Mouse (Mus musculus) liver, embryonic 11.5 days (tissue): ENCODE data around the gene Pkig. TPM values are rescaled to one million over a fixed set of nuclear protein-coding genes. Genes with fewer than 3 reads are reported as not detected.
A peak's percentile ranks its signal among the peaks of the same experiment; 100 is the strongest.

ENCODE experiments used
- ATAC-seq: fragments of 200-750 bp; cut with Nextera tagmentation; replicated peaks from 2 replicates; pipeline ENCODE4 v1.8.0; 2017; ENCODE audit warnings: moderate number of reproducible peaks, mild to moderate bottlenecking, moderate TSS enrichment, moderate library complexity; ENCODE audit not compliant: low FRiP score
- DNase-seq: peaks from one replicate; pipeline ENCODE4 v3.0.0-alpha.2; 2017; ENCODE audit warnings: low spot score
- H3K27ac ChIP-seq: fragments of 300-500 bp; sonication (generic); 2 replicates; pipeline ENCODE4 v1.5.1; 2014; ENCODE audit warnings: mild to moderate bottlenecking, low read depth, low read length, control low read depth
- H3K27me3 ChIP-seq: fragments of 300-500 bp; sonication (generic); replicated peaks from 2 replicates; pipeline ENCODE4 v1.6.1; 2014; ENCODE audit warnings: low read length, mixed read lengths; ENCODE audit not compliant: control insufficient read depth, insufficient read depth
- H3K36me3 ChIP-seq: fragments of 300-500 bp; sonication (generic); 2 replicates; pipeline ENCODE4 v1.6.1; 2014; ENCODE audit warnings: mild to moderate bottlenecking, low read length, moderate library complexity, mixed read lengths; ENCODE audit not compliant: control insufficient read depth, insufficient read depth
- H3K4me1 ChIP-seq: fragments of 300-500 bp; sonication (generic); replicated peaks from 2 replicates; pipeline ENCODE4 v1.6.1; 2014; ENCODE audit warnings: low read length, mixed read lengths; ENCODE audit not compliant: control insufficient read depth, insufficient read depth
- H3K4me2 ChIP-seq: fragments of 300-500 bp; sonication (generic); 2 replicates; pipeline ENCODE4 v1.6.1; 2014; ENCODE audit warnings: mild to moderate bottlenecking, control low read depth, moderate library complexity
- H3K4me3 ChIP-seq: fragments of 300-500 bp; sonication (generic); 2 replicates; pipeline ENCODE4 v1.5.1; 2014; ENCODE audit warnings: low read depth, low read length, control low read depth
- H3K9ac ChIP-seq: fragments of 300-500 bp; sonication (generic); 2 replicates; pipeline ENCODE4 v1.6.1; 2014; ENCODE audit warnings: low read depth, low read length, control low read depth
- H3K9me3 ChIP-seq: fragments of 300-500 bp; sonication (generic); 2 replicates; pipeline ENCODE4 v1.6.1; 2016; ENCODE audit warnings: low read length, inconsistent platforms, mixed read lengths; ENCODE audit not compliant: control insufficient read depth
- WGBS: fragments of 180-500 bp; shearing (Covaris S2); extraction: QIAGEN DNeasy Blood & Tissue Kit; methylation state at CpG from one replicate; pipeline ENCODE4 v1.1.7; 2014; 5-methylcytosine and 5-hydroxymethylcytosine counted together
- polyA plus RNA-seq: library from polyadenylated mRNA; unstranded; fragments of >200 nt; fragmentation: Nextera tagmentation; extraction: Ambion mirVana; gene quantifications from 2 replicates; pipeline ENCODE4 v1.2.1, GENCODE M21; 2014

Pkig gene
- polyA plus RNA-seq, 1 experiment from 2014 or later = 186 TPM

GRCm38 (mm10) chr2:163712874-163713273 lies 54.7 kb downstream of the Pkig start:
- Histone ChIP-seq H3K4me1 (peaks cover 15% of the 10 kb centered on the region), H3K36me3 (no peaks in the 10 kb centered on the region), H3K9ac (no peak overlapping the region), H3K4me3 (no peak overlapping the region), H3K27me3 (no peaks in the 10 kb centered on the region), H3K9me3 (no peaks in the 10 kb centered on the region), H3K4me2 (no peak overlapping the region), H3K27ac (no peak overlapping the region)
- WGBS = 76% methylated on average over 6 of the region's 6 CpGs
- ATAC-seq (no peak), DNase-seq (no peak)

- no peak for ATAC-seq
- H3K27ac ChIP-seq = no peak overlapping the region; the same call in 1 of the 2 replicates
- no peak overlapping the region for H3K4me2 ChIP-seq
- no peaks in the 10 kb centered on the region for H3K9me3 ChIP-seq
- DNase-seq = no peak
- 84% methylated on average over 3 of the region's 3 CpGs for WGBS
- no peaks in the 10 kb centered on the region for H3K36me3 ChIP-seq
- no peak overlapping the region for H3K4me3 ChIP-seq
- H3K4me1 ChIP-seq = peaks cover 14% of the 10 kb centered on the region
- no peak overlapping the region for H3K9ac ChIP-seq
- no peaks in the 10 kb centered on the region for H3K27me3 ChIP-seq
Observed at GRCm38 (mm10) chr2:163713340-163713739, 55.2 kb downstream of the Pkig start.

GRCm38 (mm10) chr2:163716448-163716847 lies 58.3 kb downstream of the Pkig start:
- no peak for DNase-seq
- Histone ChIP-seq H3K4me2 (no peak overlapping the region), H3K9ac (no peak overlapping the region), H3K9me3 (no peaks in the 10 kb centered on the region), H3K4me1 (peaks cover 19% of the 10 kb centered on the region), H3K36me3 (peaks cover 3% of the 10 kb centered on the region; the same call in 1 of the 2 replicates), H3K27ac (no peak overlapping the region), H3K4me3 (no peak overlapping the region), H3K27me3 (no peaks in the 10 kb centered on the region)
- no peak for ATAC-seq
- 69% methylated on average over 8 of the region's 8 CpGs for WGBS

- H3K9me3 ChIP-seq = no peaks in the 10 kb centered on the region
- H3K9ac ChIP-seq = no peak overlapping the region
- peaks cover 6% of the 10 kb centered on the region; the same call in 1 of the 2 replicates for H3K36me3 ChIP-seq
- H3K27ac ChIP-seq = no peak overlapping the region
- no peaks in the 10 kb centered on the region for H3K27me3 ChIP-seq
- DNase-seq (no peak), ATAC-seq (no peak)
- H3K4me2 ChIP-seq = no peak overlapping the region
- H3K4me1 ChIP-seq = peaks cover 19% of the 10 kb centered on the region
- 65% methylated on average over 6 of the region's 6 CpGs for WGBS
- no peak overlapping the region for H3K4me3 ChIP-seq
Observed at GRCm38 (mm10) chr2:163716853-163717252, 58.7 kb downstream of the Pkig start.

- Histone ChIP-seq H3K36me3 (peaks cover 6% of the 10 kb centered on the region; the same call in 1 of the 2 replicates), H3K4me2 (no peak overlapping the region), H3K27ac (no peak overlapping the region), H3K4me3 (no peak overlapping the region), H3K4me1 (peaks cover 16% of the 10 kb centered on the region), H3K27me3 (no peaks in the 10 kb centered on the region), H3K9ac (no peak overlapping the region), H3K9me3 (no peaks in the 10 kb centered on the region)
- DNase-seq = no peak
- ATAC-seq = no peak
- 50% methylated on average over 2 of the region's 2 CpGs for WGBS
Observed at GRCm38 (mm10) chr2:163718526-163718925, 60.3 kb downstream of the Pkig start.

- peak overlapping the region; percentile 12; the same call in 1 of the 2 replicates for H3K9ac ChIP-seq
- H3K27ac ChIP-seq = no peak overlapping the region
- DNase-seq (peak; percentile 80), ATAC-seq (peak; percentile 77)
- peaks cover 6% of the 10 kb centered on the region; the same call in 1 of the 2 replicates for H3K36me3 ChIP-seq
- WGBS = 36% methylated on average over 9 of the region's 9 CpGs
- no peaks in the 10 kb centered on the region for H3K27me3 ChIP-seq
- H3K4me1 ChIP-seq = peaks cover 16% of the 10 kb centered on the region
- no peak overlapping the region for H3K4me3 ChIP-seq
- peak overlapping the region; percentile 12; the same call in 1 of the 2 replicates for H3K4me2 ChIP-seq
- no peaks in the 10 kb centered on the region for H3K9me3 ChIP-seq
Observed at GRCm38 (mm10) chr2:163718951-163719603, 60.9 kb downstream of the Pkig start.

GRCm38 (mm10) chr2:163719616-163720015 lies 61.4 kb downstream of the Pkig start:
- whole genome bisulfite sequencing = 50% methylated on average over 4 of the region's 4 CpGs
- Histone ChIP-seq H3K9ac (no peak overlapping the region), H3K36me3 (peaks cover 6% of the 10 kb centered on the region; the same call in 1 of the 2 replicates), H3K4me2 (no peak overlapping the region), H3K9me3 (no peaks in the 10 kb centered on the region), H3K4me1 (peaks cover 16% of the 10 kb centered on the region), H3K4me3 (no peak overlapping the region), H3K27ac (no peak overlapping the region), H3K27me3 (no peaks in the 10 kb centered on the region)
- DNase-seq (no peak), ATAC-seq (peak; percentile 16; the same call in 1 of the 2 replicates)

GRCm38 (mm10) chr2:163722550-163722949 lies 64.4 kb downstream of the Pkig start:
- 93% methylated on average over 7 of the region's 7 CpGs for WGBS
- Histone ChIP-seq H3K27ac (no peak overlapping the region), H3K36me3 (peaks cover 11% of the 10 kb centered on the region; the same call in 1 of the 2 replicates)

More at GRCm38 (mm10) chr2:163722550-163722949, 64.4 kb downstream of the Pkig start:
- ATAC-seq (no peak), DNase-seq (no peak)
- H3K27me3 ChIP-seq = no peaks in the 10 kb centered on the region
- H3K9ac ChIP-seq = no peak overlapping the region
- no peaks in the 10 kb centered on the region for H3K9me3 ChIP-seq
- no peak overlapping the region for H3K4me2 ChIP-seq
- peaks cover 9% of the 10 kb centered on the region for H3K4me1 ChIP-seq
- no peak overlapping the region for H3K4me3 ChIP-seq
